Mouse (Mus musculus): Measurements from ENCODE around the gene Tfcp2l1. TPM values are rescaled to one million over a fixed set of nuclear protein-coding genes. Genes with fewer than 3 reads are reported as not detected.
A peak's percentile ranks its signal among the peaks of the same experiment; 100 is the strongest.
"Not testable (repeated sequence)": the region's sequence is repeated elsewhere in the genome, so short reads cannot be mapped to it uniquely, and the experiment has no call there.

The Tfcp2l1 gene
- 0.42 and 0.52 TPM in 2 replicates for polyA plus RNA-seq (2012; rRNA removed)

DNA sequence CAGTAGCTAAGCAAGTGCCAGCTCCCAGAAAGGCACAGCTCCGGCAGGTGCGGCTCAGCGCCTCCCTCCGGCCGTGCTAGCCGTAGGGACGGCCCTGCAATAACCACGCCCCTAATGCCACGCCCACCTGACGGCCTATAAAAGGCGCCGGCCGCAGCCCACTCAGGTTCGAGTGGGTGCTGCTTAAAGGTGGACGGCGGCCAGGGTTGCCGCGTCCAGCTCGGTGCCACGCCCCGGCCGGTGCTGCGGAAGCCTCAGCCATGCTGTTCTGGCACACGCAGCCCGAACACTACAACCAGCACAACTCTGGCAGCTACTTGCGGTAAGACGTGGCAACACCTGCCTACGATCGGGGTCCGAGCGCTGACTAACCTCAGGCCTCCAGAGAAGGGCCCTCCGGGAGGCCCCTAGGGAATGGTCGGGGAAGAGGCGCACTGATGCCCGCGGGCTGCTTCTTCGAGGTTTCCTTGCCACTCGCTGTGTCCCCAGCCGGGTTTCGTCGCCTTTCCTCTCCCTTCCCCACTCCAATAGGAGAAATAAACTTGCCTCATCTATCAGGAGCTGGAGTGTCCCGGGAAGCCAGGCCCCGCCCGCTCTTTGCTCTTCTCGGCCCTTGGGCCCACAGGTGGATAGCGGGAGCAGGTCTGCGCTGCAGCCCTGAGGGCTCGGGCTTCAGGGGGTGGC, at the start of gene Tfcp2l1:
Gene Tfcp2l1, plus strand, starts transcription at position 165 of the 684 bp plus-strand sequence.
- peak; percentile 74 for DNase-seq (ENCODE audit: low read depth)
- TF ChIP-seq CTCF (IDR thresholded peaks at IDR 0.05; ENCODE audit: borderline replicate concordance, extremely low read depth, insufficient read depth, insufficient read length) = no peak
- no peak for TF ChIP-seq POLR2A (IDR thresholded peaks at IDR 0.05; ENCODE audit: borderline replicate concordance, extremely low read depth, insufficient read depth, insufficient read length, poor library complexity, severe bottlenecking)

DNA sequence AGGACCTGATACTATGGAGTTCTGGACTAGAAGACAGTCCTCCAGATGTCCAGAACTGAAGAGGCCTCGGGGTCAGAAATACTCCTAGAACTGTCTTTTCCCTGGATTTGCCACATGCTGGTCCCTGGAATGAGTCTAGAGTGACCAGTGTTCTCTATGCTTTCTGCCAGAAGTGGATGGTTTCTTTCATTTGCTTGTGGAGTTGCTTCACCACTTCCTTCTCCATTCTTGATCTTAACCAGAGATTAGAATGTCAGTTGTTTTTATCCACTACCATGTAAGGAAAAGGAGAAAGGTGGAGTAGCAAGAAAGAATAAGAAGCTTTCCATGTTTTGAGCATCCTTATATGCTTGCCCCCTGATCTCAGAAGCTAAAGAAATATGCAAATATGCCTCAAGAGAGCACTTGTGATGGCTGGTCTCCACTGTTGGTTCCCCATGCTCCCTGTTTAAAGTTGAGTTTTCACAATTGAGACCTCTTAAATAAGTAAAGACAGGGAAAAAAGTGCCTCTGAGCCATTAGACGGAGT, 47.5 kb upstream of the Tfcp2l1 start:
- DNase-seq (ENCODE audit: low read depth) = no peak
- TF ChIP-seq POLR2A (IDR thresholded peaks at IDR 0.05; ENCODE audit: borderline replicate concordance, extremely low read depth, insufficient read depth, insufficient read length, poor library complexity, severe bottlenecking) = no peak
- no peak for TF ChIP-seq CTCF (IDR thresholded peaks at IDR 0.05; ENCODE audit: borderline replicate concordance, extremely low read depth, insufficient read depth, insufficient read length)

DNA sequence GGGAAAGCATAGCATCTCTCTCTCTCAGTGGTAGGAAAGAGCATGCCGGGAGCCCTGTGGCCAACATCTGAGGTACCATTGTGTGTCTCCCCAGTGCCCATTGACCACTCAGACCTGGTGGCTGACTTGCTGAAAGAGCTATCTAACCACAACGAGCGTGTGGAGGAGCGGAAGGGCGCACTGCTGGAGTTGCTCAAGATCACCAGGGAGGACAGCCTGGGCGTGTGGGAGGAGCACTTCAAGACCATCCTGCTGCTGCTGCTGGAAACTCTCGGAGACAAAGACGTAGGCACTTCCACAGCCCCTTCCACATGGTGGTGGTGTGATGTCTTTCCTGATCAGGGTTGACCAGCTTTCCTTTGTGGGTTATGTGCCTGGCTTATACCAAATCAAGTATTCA, 46.6 kb upstream of the Tfcp2l1 start:
- no peak for DNase-seq (ENCODE audit: low read depth)
- TF ChIP-seq POLR2A (IDR thresholded peaks at IDR 0.05; ENCODE audit: borderline replicate concordance, extremely low read depth, insufficient read depth, insufficient read length, poor library complexity, severe bottlenecking) (no peak), CTCF (IDR thresholded peaks at IDR 0.05; ENCODE audit: borderline replicate concordance, extremely low read depth, insufficient read depth, insufficient read length) (no peak)

DNA sequence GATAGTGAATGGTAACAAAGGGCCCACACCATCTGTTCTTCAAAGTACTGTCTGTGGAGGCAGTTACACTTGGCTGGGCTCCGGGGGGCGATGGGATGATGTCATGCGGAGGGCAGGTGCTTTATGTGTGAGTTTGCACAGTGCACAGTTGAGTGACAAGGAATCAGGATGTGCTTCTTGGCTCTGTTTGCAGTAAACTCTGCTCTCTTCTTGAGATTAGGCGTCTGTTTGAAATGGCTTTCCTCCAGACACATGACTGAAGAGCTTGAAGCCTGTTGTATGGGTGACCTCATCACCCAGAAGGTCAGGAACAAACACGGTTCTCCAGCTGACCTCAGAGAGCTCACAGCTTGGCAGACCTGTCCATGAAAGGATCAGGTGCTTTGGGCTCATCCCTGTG, 38.0 kb upstream of the Tfcp2l1 start:
- peak; percentile 43 for DNase-seq (ENCODE audit: low read depth)
- TF ChIP-seq POLR2A (IDR thresholded peaks at IDR 0.05; ENCODE audit: borderline replicate concordance, extremely low read depth, insufficient read depth, insufficient read length, poor library complexity, severe bottlenecking) (no peak), CTCF (IDR thresholded peaks at IDR 0.05; ENCODE audit: borderline replicate concordance, extremely low read depth, insufficient read depth, insufficient read length) (no peak)

DNA sequence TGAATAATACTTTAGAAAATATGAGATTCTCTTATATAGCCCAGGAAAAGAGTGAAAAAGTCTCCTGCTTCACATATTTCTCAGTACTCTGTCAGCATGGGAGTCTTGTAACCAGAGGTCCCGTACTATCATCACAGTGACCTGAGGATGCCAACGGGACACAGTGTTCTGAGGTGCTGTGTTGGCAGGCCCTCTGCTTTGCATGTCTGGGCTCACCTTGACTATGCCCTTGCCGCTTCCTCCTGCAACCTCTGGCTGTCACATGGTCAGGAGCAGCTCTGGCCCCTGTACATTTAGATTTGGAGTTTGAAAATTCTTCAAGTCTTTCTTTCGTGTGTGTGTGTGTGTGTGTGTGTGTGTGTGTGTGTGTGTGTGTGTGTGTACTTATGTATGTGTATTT, 34.8 kb upstream of the Tfcp2l1 start:
- DNase-seq (ENCODE audit: low read depth) = no peak
- no peak for TF ChIP-seq POLR2A (IDR thresholded peaks at IDR 0.05; ENCODE audit: borderline replicate concordance, extremely low read depth, insufficient read depth, insufficient read length, poor library complexity, severe bottlenecking)

DNA sequence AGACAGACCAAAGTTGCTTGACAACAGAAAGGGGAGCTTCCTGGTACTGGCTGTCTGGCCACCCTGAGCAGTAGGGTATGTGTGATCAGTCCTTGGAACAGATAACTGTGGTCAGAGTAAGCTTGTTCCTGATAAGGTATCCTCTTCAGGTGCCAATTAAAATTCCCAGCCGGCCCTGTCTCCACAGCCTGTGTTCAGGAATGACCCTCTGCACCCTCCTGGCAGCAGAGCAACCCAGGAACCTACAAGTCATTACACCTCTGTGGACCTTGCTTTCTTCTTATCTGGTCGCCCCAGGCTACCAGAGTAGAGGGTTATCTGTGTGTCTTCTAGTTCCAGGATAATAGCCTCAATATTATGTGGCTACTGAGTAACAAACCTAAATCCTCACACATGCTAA, 32.4 kb upstream of the Tfcp2l1 start:
- DNase-seq (ENCODE audit: low read depth) = no peak
- no peak for TF ChIP-seq CTCF (IDR thresholded peaks at IDR 0.05; ENCODE audit: borderline replicate concordance, extremely low read depth, insufficient read depth, insufficient read length)
- TF ChIP-seq POLR2A (IDR thresholded peaks at IDR 0.05; ENCODE audit: borderline replicate concordance, extremely low read depth, insufficient read depth, insufficient read length, poor library complexity, severe bottlenecking) = no peak

DNA sequence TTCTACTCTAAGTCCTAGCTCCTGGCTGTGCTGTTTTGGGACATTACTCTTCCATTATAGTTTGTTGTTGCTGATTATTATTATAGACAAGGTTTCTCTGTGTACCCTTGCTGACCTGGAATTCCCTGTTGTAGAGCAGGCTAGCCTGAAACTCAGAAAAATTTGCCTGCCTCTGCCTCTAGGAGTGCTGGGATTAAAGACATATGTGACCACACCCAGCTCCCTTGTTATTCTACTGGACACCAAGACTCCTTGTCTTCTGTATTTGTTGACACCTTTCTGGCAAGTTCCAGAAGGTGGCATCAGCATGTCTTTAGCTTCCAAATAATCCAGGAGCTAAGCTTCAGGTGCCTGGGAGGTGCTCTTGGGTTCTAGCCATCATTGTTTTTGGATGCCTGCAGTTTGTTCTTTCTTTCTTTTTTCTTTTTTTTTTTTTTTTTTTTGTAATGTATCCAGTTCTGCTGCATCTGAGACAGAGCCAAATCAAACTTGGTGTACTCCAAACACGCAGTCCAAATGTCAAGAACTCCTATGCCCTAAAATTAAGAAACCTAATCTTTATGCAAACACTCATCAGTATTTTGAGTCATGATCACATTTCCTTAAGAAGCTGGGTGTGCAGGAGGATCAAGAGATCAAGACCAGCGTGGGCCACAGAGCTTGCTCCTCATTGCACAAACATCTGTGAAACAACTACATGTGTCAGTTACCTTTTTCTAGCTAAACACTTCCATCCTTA, 30.1 kb upstream of the Tfcp2l1 start:
- no peak for DNase-seq (ENCODE audit: low read depth)
- TF ChIP-seq CTCF (IDR thresholded peaks at IDR 0.05; ENCODE audit: borderline replicate concordance, extremely low read depth, insufficient read depth, insufficient read length) (no peak), POLR2A (IDR thresholded peaks at IDR 0.05; ENCODE audit: borderline replicate concordance, extremely low read depth, insufficient read depth, insufficient read length, poor library complexity, severe bottlenecking) (no peak)

DNA sequence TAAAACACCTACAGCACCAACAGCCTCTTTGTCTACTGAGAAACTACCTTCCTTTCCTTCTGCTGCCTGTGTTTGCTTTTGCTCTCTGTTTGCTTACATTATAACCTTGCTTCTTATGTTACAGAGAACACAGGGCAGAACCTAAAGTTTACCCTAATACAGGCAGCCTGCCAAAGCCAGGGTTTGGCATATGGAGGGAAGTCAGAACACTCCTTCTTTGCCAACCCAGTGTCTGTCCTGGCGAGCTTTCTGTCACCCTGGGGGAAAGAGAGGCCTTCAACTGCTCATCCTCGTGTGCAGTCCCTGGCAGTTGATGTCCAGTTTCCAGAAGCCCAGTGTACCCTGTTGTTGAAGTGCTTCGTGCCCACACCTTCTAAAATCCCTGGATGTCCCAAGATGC, 29.4 kb upstream of the Tfcp2l1 start:
- TF ChIP-seq CTCF (IDR thresholded peaks at IDR 0.05; ENCODE audit: borderline replicate concordance, extremely low read depth, insufficient read depth, insufficient read length) = no peak
- DNase-seq (ENCODE audit: low read depth) = peak; percentile 33

DNA sequence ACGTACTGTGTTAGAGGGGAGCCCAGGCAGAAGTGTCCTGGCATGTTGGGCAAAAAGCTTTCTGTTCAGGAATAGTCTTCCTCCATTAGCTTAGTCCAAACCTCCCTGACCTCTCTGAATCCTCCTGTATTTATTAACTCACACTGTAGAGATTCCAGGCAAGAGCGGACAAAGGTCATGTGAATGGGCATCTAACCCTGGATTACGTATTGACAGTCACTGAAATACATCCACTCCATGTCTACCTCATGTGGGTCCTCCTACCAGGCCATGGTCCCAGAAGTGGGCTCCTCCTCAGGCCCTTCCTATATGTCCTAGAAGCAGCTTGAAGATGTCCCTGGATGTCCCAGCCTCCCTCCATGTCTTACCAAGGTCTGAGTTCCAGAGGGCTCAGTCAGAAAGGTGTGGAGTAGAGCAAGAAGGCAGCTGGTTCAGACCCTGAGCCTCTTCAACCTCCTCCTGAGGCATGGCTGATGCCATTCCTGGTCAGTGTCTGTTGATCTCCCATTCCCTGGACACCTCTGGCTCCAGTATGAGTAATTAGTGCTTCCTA, 14.0 kb upstream of the Tfcp2l1 start:
- no peak for DNase-seq (ENCODE audit: low read depth)
- TF ChIP-seq POLR2A (IDR thresholded peaks at IDR 0.05; ENCODE audit: borderline replicate concordance, extremely low read depth, insufficient read depth, insufficient read length, poor library complexity, severe bottlenecking) = no peak
- no peak for TF ChIP-seq CTCF (IDR thresholded peaks at IDR 0.05; ENCODE audit: borderline replicate concordance, extremely low read depth, insufficient read depth, insufficient read length)

DNA sequence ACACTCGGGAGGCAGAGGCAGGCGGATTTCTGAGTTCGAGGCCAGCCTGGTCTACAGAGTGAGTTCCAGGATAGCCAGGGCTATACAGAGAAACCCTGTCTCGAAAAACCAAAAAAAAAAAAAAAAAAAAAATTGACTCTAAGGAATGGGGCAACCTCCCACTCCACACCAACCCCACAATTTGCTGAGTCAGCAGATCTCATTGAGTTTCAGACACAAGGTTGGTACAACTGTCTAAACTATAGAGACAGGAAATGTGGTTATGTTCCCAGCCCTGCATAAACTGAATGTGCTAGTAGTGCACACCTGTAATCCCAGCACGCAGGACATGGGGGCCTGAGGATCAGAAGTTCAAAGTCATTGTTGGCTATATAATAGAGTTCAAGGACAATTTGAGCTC, 6.7 kb upstream of the Tfcp2l1 start:
- not testable (repeated sequence) for DNase-seq (ENCODE audit: low read depth)

DNA sequence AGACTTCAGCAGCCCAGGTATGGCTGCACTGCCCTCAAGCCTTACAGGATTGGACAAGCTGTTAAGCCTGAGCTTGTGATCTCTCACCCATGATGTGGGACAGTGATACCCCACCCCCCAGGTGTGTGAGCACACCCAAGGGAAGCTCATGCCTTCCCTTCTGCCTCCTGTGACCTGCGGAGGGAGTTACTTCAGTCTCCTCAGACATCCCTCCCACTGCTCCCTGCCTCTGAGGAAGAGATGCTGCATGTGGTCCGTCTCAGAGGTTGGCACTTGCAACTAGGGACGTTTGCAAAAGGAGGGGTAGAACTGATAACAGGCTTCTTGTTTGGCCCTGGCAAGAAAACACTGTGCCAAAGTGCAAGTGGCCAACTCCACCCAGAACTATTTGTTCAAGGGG, 4.9 kb upstream of the Tfcp2l1 start:
- no peak for DNase-seq (ENCODE audit: low read depth)

DNA sequence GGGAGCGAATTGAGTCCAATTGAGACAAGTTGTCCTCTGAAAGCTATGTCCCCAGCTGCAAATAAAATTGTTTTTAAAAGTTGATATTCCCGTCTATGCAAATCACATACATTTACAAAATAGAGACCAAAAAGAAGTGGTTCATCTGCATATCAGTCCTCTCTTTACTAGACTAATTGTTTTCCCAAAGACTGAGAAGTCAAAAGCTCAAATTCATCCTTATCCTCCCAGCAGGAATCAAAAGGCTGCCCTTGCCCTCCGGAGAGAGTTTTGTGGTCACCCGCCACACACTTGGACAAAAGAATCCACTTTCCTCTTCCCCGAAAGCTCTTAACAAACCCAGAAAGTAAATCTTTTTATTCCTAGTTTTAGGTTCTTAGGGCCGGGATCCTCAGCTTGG, 2.3 kb upstream of the Tfcp2l1 start:
- no peak for DNase-seq (ENCODE audit: low read depth)

More for the DNA sequence above, 4.9 kb upstream of the Tfcp2l1 start:
- TF ChIP-seq POLR2A (IDR thresholded peaks at IDR 0.05; ENCODE audit: borderline replicate concordance, extremely low read depth, insufficient read depth, insufficient read length, poor library complexity, severe bottlenecking) (no peak), CTCF (IDR thresholded peaks at IDR 0.05; ENCODE audit: borderline replicate concordance, extremely low read depth, insufficient read depth, insufficient read length) (no peak)

More for the DNA sequence above, 2.3 kb upstream of the Tfcp2l1 start:
- no peak for TF ChIP-seq CTCF (IDR thresholded peaks at IDR 0.05; ENCODE audit: borderline replicate concordance, extremely low read depth, insufficient read depth, insufficient read length)
- TF ChIP-seq POLR2A (IDR thresholded peaks at IDR 0.05; ENCODE audit: borderline replicate concordance, extremely low read depth, insufficient read depth, insufficient read length, poor library complexity, severe bottlenecking) = no peak

Measured in brain, embryonic 14.5 days (tissue).